Mouse (Mus musculus) CH12.LX (cell line): ENCODE results near the gene Cbfa2t3.

ENCODE experiments used
- BHLHE40 ChIP-seq: IDR thresholded peaks from 2 replicates; pipeline ENCODE4 v1.6.1; 2011; ENCODE audit warnings: mild to moderate bottlenecking, low read depth, low read length, improper control_type of control experiment
- CHD2 ChIP-seq: IDR thresholded peaks from 2 replicates; pipeline ENCODE4 v1.6.1; 2011; ENCODE audit warnings: low read length, improper control_type of control experiment
- CTCF ChIP-seq, 2 experiments: IDR thresholded peaks in 1 of 2; conservative IDR thresholded peaks in 1 of 2; 2 replicates each; pipeline ENCODE4 v1.5.1; 2011 to 2012; ENCODE audit warnings: low read depth in 2 of 2, low read length in 2 of 2, improper control_type of control experiment in 1 of 2, inconsistent platforms in 1 of 2, mild to moderate bottlenecking in 1 of 2, moderate library complexity in 1 of 2
- E2F4 ChIP-seq: IDR thresholded peaks from 2 replicates; pipeline ENCODE4 v1.6.1; 2011; ENCODE audit warnings: low read depth, low read length, improper control_type of control experiment; ENCODE audit not compliant: insufficient replicate concordance
- ELF1 ChIP-seq: IDR thresholded peaks from 2 replicates; pipeline ENCODE4 v1.6.1; 2014; ENCODE audit warnings: low read depth, mild to moderate bottlenecking, inconsistent platforms, low read length, improper control_type of control experiment
- HCFC1 ChIP-seq: IDR thresholded peaks from 2 replicates; pipeline ENCODE4 v1.6.1; 2012; ENCODE audit warnings: low read depth, mild to moderate bottlenecking, inconsistent platforms, low read length, improper control_type of control experiment
- JUND ChIP-seq: conservative IDR thresholded peaks from 2 replicates; pipeline ENCODE4 v1.6.1; 2011; ENCODE audit warnings: low read depth, low read length, improper control_type of control experiment
- NRF1 ChIP-seq: IDR thresholded peaks from 2 replicates; pipeline ENCODE4 v1.6.1; 2014; ENCODE audit warnings: low read depth, mild to moderate bottlenecking, inconsistent platforms, low read length, improper control_type of control experiment, moderate library complexity
- POLR2A ChIP-seq: IDR thresholded peaks from 2 replicates; pipeline ENCODE4 v1.6.1; 2011; ENCODE audit warnings: low read depth, mild to moderate bottlenecking, improper control_type of control experiment, low read length
- RAD21 ChIP-seq: IDR thresholded peaks from 2 replicates; pipeline ENCODE4 v1.6.1; 2011; ENCODE audit warnings: low read depth, mild to moderate bottlenecking, low read length, improper control_type of control experiment, moderate library complexity
- UBTF ChIP-seq: IDR thresholded peaks from 2 replicates; pipeline ENCODE4 v1.6.1; 2012; ENCODE audit warnings: low read depth, mild to moderate bottlenecking, inconsistent platforms, low read length, improper control_type of control experiment, moderate library complexity
- USF2 ChIP-seq: conservative IDR thresholded peaks from 2 replicates; pipeline ENCODE4 v1.6.1; 2011; ENCODE audit warnings: low read depth, low read length, improper control_type of control experiment

DNA sequence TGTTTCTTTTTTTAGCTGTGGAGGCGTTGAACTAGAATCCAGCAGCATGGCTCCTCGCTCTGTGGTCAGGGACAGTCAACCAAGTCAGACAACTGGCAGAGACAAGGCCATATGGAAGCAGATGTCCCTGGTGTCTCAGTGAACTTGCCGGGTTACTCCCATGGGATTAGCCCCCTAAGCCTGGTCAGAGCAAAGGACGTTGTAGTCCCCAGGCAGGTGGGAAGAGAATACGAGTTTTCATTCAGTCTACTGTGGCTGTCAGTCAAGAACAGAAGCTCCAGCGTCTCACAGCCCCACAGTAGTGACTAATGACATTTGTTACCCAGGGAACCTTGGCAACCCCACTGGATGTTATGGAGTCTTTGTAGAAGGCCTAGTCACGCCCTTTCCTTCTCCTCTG lies 47.5 kb upstream of the Cbfa2t3 start:
- TF ChIP-seq USF2 (no peak), CTCF (conservative IDR thresholded peaks at IDR 0.05 in 1 of 2, IDR thresholded peaks at IDR 0.05 in 1 of 2; ENCODE audit: low read depth in 2 of 2, low read length in 2 of 2) (no peak), UBTF (no peak), JUND (no peak), E2F4 (no peak), ELF1 (no peak), HCFC1 (no peak), NRF1 (no peak), POLR2A (no peak), CHD2 (no peak), RAD21 (no peak), BHLHE40 (no peak)
